Mouse (Mus musculus) lung, postnatal 10 days (tissue): ENCODE data around the gene Vmn1r131.
"Not testable (repeated sequence)": the region's sequence is repeated elsewhere in the genome, so short reads cannot be mapped to it uniquely, and the experiment has no call there.

Experiments used
- DNase-seq: peaks from one replicate; pipeline ENCODE4 v3.0.0; 2021

The Vmn1r131 gene

DNA sequence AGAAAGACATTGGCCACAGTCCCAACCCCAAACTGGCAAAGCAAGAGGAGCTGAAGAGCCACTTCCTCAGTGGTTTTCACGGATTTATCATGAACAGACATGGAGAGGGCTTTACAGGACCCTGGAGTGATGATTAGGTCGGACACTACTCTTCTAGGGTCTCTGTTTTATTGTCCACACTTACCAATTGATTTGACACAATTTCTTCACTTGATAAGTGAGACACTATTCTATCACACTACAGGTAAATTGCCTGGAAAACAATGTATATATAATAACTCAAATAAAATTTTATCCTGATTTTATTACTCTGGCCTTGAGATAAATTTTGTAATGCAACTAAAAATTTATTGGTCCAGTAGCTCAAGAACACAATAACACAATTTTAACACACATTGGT is at the start of gene Vmn1r131:
Vmn1r131 (minus strand) TSS at position 101 of the 400 bp plus-strand sequence.
- DNase-seq: not testable (repeated sequence)

- DNase-seq: not testable (repeated sequence)
Measured at GRCm38 (mm10) chr7:21511480-21511879, 34.4 kb downstream of the Vmn1r131 start, which contains the start of gene Vmn1r130. TSS of gene Vmn1r130 (plus strand) at chr7:21511780.
